Mouse (Mus musculus) hindbrain, embryonic 11.5 days (tissue): Measurements from ENCODE around the gene Trpv6. TPM values are rescaled to one million over a fixed set of nuclear protein-coding genes. Genes with fewer than 3 reads are reported as not detected.
A peak's percentile ranks its signal among the peaks of the same experiment; 100 is the strongest.

ENCODE experiments used
- ATAC-seq: fragments of 200-750 bp; cut with Nextera tagmentation; 2 replicates; pipeline ENCODE4 v1.8.0; 2017; ENCODE audit warnings: mild to moderate bottlenecking, moderate TSS enrichment, moderate library complexity; ENCODE audit not compliant: low FRiP score
- DNase-seq: peaks from one replicate; pipeline ENCODE4 v3.0.0-alpha.2; 2015; ENCODE audit warnings: low spot score
- H3K27ac ChIP-seq: fragments of 300-500 bp; sonication (generic); 2 replicates; pipeline ENCODE4 v1.5.1; 2014; ENCODE audit warnings: mild to moderate bottlenecking, low read depth, low read length
- H3K27me3 ChIP-seq: fragments of 300-500 bp; sonication (generic); 2 replicates; pipeline ENCODE4 v1.6.1; 2014; ENCODE audit warnings: mild to moderate bottlenecking, low read length, moderate library complexity, mixed read lengths; ENCODE audit not compliant: control insufficient read depth, insufficient read depth
- H3K36me3 ChIP-seq: fragments of 300-500 bp; sonication (generic); 2 replicates; pipeline ENCODE4 v1.6.1; 2014; ENCODE audit warnings: mild to moderate bottlenecking, low read length, moderate library complexity, mixed read lengths; ENCODE audit not compliant: control insufficient read depth, insufficient read depth
- H3K4me1 ChIP-seq: fragments of 300-500 bp; sonication (generic); replicated peaks from 2 replicates; pipeline ENCODE4 v1.6.1; 2014; ENCODE audit warnings: low read length, mixed read lengths; ENCODE audit not compliant: control insufficient read depth, insufficient read depth
- H3K4me2 ChIP-seq: fragments of 300-500 bp; sonication (generic); replicated peaks from 2 replicates; pipeline ENCODE4 v1.6.1; 2014; ENCODE audit warnings: mild to moderate bottlenecking, low read depth, low read length
- H3K4me3 ChIP-seq: fragments of 300-500 bp; sonication (generic); 2 replicates; pipeline ENCODE4 v1.5.1; 2014; ENCODE audit warnings: low read depth, low read length
- H3K9ac ChIP-seq: fragments of 300-500 bp; sonication (generic); 2 replicates; pipeline ENCODE4 v1.6.1; 2014; ENCODE audit warnings: low read depth, low read length
- H3K9me3 ChIP-seq: fragments of 300-500 bp; sonication (generic); 2 replicates; pipeline ENCODE4 v1.6.1; 2016; ENCODE audit warnings: low read length; ENCODE audit not compliant: control insufficient read depth
- WGBS: fragments of 180-500 bp; shearing (Covaris S2); extraction: QIAGEN DNeasy Blood & Tissue Kit; methylation state at CpG from one replicate; pipeline ENCODE4 v1.1.7; 2014; 5-methylcytosine and 5-hydroxymethylcytosine counted together
- polyA plus RNA-seq: library from polyadenylated mRNA; unstranded; fragments of >200 nt; fragmentation: Nextera tagmentation; extraction: Ambion mirVana; gene quantifications from 2 replicates; pipeline ENCODE4 v1.2.1, GENCODE M21; 2014

The Trpv6 gene
- polyA plus RNA-seq, 1 experiment from 2014 or later: 0.34 TPM

- Histone ChIP-seq H3K27me3 (no peaks in the 10 kb centered on the region), H3K4me2 (no peak overlapping the region), H3K4me3 (no peak overlapping the region), H3K9me3 (no peaks in the 10 kb centered on the region), H3K27ac (no peak overlapping the region), H3K36me3 (no peaks in the 10 kb centered on the region), H3K4me1 (no peaks in the 10 kb centered on the region), H3K9ac (no peak overlapping the region)
- DNase-seq (no peak), ATAC-seq (no peak)
- WGBS: 88% methylated on average over 8 of the region's 8 CpGs
Observed at GRCm38 (mm10) chr6:41654648-41655047, 18.4 kb upstream of the Trpv6 start.

GRCm38 (mm10) chr6:41653173-41653572 is 17.0 kb upstream of the Trpv6 start:
- no peaks in the 10 kb centered on the region for H3K36me3 ChIP-seq
- H3K4me1 ChIP-seq: no peaks in the 10 kb centered on the region
- no peak for ATAC-seq
- no peaks in the 10 kb centered on the region for H3K9me3 ChIP-seq
- 94% methylated on average over 5 of the region's 5 CpGs for WGBS
- H3K4me3 ChIP-seq: no peak overlapping the region
- H3K4me2 ChIP-seq: no peak overlapping the region
- H3K27ac ChIP-seq: no peak overlapping the region
- H3K27me3 ChIP-seq: no peaks in the 10 kb centered on the region
- no peak overlapping the region for H3K9ac ChIP-seq
- DNase-seq: no peak

- Histone ChIP-seq H3K4me3 (no peak overlapping the region), H3K9ac (no peak overlapping the region), H3K27ac (no peak overlapping the region), H3K27me3 (no peaks in the 10 kb centered on the region), H3K36me3 (no peaks in the 10 kb centered on the region), H3K4me1 (no peaks in the 10 kb centered on the region), H3K4me2 (no peak overlapping the region), H3K9me3 (no peaks in the 10 kb centered on the region)
- ATAC-seq (no peak), DNase-seq (no peak)
Observed at GRCm38 (mm10) chr6:41646672-41647071, 10.5 kb upstream of the Trpv6 start.

GRCm38 (mm10) chr6:41646220-41646619 is 10.0 kb upstream of the Trpv6 start:
- Histone ChIP-seq H3K27me3 (no peaks in the 10 kb centered on the region), H3K4me1 (no peaks in the 10 kb centered on the region), H3K4me2 (no peak overlapping the region), H3K4me3 (no peak overlapping the region), H3K9me3 (no peaks in the 10 kb centered on the region), H3K36me3 (no peaks in the 10 kb centered on the region), H3K27ac (no peak overlapping the region), H3K9ac (no peak overlapping the region)
- WGBS: 90% methylated on average over 3 of the region's 3 CpGs
- no peak for DNase-seq
- no peak for ATAC-seq

GRCm38 (mm10) chr6:41643227-41643626 is 7.0 kb upstream of the Trpv6 start:
- Histone ChIP-seq H3K9me3 (no peaks in the 10 kb centered on the region), H3K4me3 (no peak overlapping the region), H3K4me2 (no peak overlapping the region), H3K36me3 (no peaks in the 10 kb centered on the region), H3K27me3 (no peaks in the 10 kb centered on the region), H3K9ac (no peak overlapping the region), H3K4me1 (no peaks in the 10 kb centered on the region), H3K27ac (no peak overlapping the region)
- no peak for DNase-seq
- 91% methylated on average over 3 of the region's 3 CpGs for WGBS
- ATAC-seq: no peak

- ATAC-seq (no peak), DNase-seq (no peak)
- Histone ChIP-seq H3K27ac (no peak overlapping the region), H3K9me3 (no peaks in the 10 kb centered on the region), H3K9ac (no peak overlapping the region), H3K4me3 (no peak overlapping the region), H3K36me3 (no peaks in the 10 kb centered on the region), H3K4me1 (no peaks in the 10 kb centered on the region), H3K4me2 (no peak overlapping the region), H3K27me3 (no peaks in the 10 kb centered on the region)
- WGBS: 90% methylated on average over 4 of the region's 4 CpGs
Observed at GRCm38 (mm10) chr6:41642765-41643164, 6.6 kb upstream of the Trpv6 start.

GRCm38 (mm10) chr6:41641173-41641866 is 5.1 kb upstream of the Trpv6 start:
- Histone ChIP-seq H3K9ac (no peak overlapping the region), H3K36me3 (no peaks in the 10 kb centered on the region), H3K9me3 (no peaks in the 10 kb centered on the region), H3K4me2 (no peak overlapping the region), H3K27me3 (no peaks in the 10 kb centered on the region), H3K4me3 (no peak overlapping the region), H3K4me1 (no peaks in the 10 kb centered on the region), H3K27ac (no peak overlapping the region)
- DNase-seq (no peak), ATAC-seq (no peak)
- 79% methylated on average over 6 of the region's 6 CpGs for WGBS

GRCm38 (mm10) chr6:41640449-41640848 is 4.2 kb upstream of the Trpv6 start:
- Histone ChIP-seq H3K9me3 (no peaks in the 10 kb centered on the region), H3K4me3 (no peak overlapping the region), H3K9ac (no peak overlapping the region), H3K27ac (no peak overlapping the region), H3K4me2 (no peak overlapping the region), H3K27me3 (no peaks in the 10 kb centered on the region), H3K36me3 (no peaks in the 10 kb centered on the region), H3K4me1 (no peaks in the 10 kb centered on the region)
- 57% methylated on average over 3 of the region's 3 CpGs for WGBS
- ATAC-seq (no peak), DNase-seq (no peak)

GRCm38 (mm10) chr6:41637927-41638506 is 1.8 kb upstream of the Trpv6 start:
- 82% methylated on average over 6 of the region's 6 CpGs for WGBS
- no peak overlapping the region for H3K9ac ChIP-seq
- no peak overlapping the region for H3K4me2 ChIP-seq
- no peaks in the 10 kb centered on the region for H3K27me3 ChIP-seq
- H3K4me3 ChIP-seq: no peak overlapping the region
- H3K4me1 ChIP-seq: no peaks in the 10 kb centered on the region
- no peaks in the 10 kb centered on the region for H3K9me3 ChIP-seq
- no peak for DNase-seq
- no peaks in the 10 kb centered on the region for H3K36me3 ChIP-seq
- ATAC-seq: 0 out of 2 replicates have a peak, but pooled peaks have one; percentile 17
- H3K27ac ChIP-seq: no peak overlapping the region
